Mouse (Mus musculus) c-Kit-positive CD71-positive TER-119-positive erythroid progenitor cells, embryonic 14.5 days (primary cell): Measurements from ENCODE around the gene Pigh.

Source experiments
- DNase-seq: peaks from one replicate; pipeline ENCODE4 v3.0.0-alpha.2; 2013; ENCODE audit warnings: low spot score

The Pigh gene

GRCm38 (mm10) chr12:79066431-79066830, 23.0 kb downstream of the Pigh start:
- DNase-seq = no peak

GRCm38 (mm10) chr12:79064451-79064850, 25.0 kb downstream of the Pigh start:
- no peak for DNase-seq

- DNase-seq = no peak
Measured at GRCm38 (mm10) chr12:79060766-79061652, 28.4 kb downstream of the Pigh start.

GRCm38 (mm10) chr12:79060134-79060533, 29.3 kb downstream of the Pigh start:
- DNase-seq = no peak

GRCm38 (mm10) chr12:79059573-79059972, 29.9 kb downstream of the Pigh start:
- no peak for DNase-seq

GRCm38 (mm10) chr12:79055276-79055675, 34.2 kb downstream of the Pigh start:
- DNase-seq = peak; percentile 41

GRCm38 (mm10) chr12:79052073-79052472, 37.4 kb downstream of the Pigh start:
- DNase-seq = no peak

- no peak for DNase-seq
Measured at GRCm38 (mm10) chr12:79050545-79051212, 38.8 kb downstream of the Pigh start.

- DNase-seq = no peak
Measured at GRCm38 (mm10) chr12:79049807-79050206, 39.6 kb downstream of the Pigh start.

GRCm38 (mm10) chr12:79048898-79049297, 40.6 kb downstream of the Pigh start:
- no peak for DNase-seq

- DNase-seq = no peak
Measured at GRCm38 (mm10) chr12:79047203-79047602, 42.2 kb downstream of the Pigh start.

GRCm38 (mm10) chr12:79046171-79046570, 43.3 kb downstream of the Pigh start:
- DNase-seq = no peak

- DNase-seq = no peak
Measured at GRCm38 (mm10) chr12:79044668-79045067, 44.8 kb downstream of the Pigh start.

GRCm38 (mm10) chr12:79041436-79041835, 48.0 kb downstream of the Pigh start:
- no peak for DNase-seq

- DNase-seq = no peak
Measured at GRCm38 (mm10) chr12:79040201-79040827, 49.1 kb downstream of the Pigh start.

GRCm38 (mm10) chr12:79039708-79040107, 49.7 kb downstream of the Pigh start:
- no peak for DNase-seq

GRCm38 (mm10) chr12:79035349-79035748, 54.1 kb downstream of the Pigh start:
- no peak for DNase-seq

- no peak for DNase-seq
Measured at GRCm38 (mm10) chr12:79034331-79034730, 55.1 kb downstream of the Pigh start.
